Mouse (Mus musculus): ENCODE measurements around the gene Etv6. TPM values are rescaled to one million over a fixed set of nuclear protein-coding genes. Genes with fewer than 3 reads are reported as not detected.

Etv6 gene
- polyA plus RNA-seq, 1 experiment from 2014 or later = 6.8 TPM

DNA sequence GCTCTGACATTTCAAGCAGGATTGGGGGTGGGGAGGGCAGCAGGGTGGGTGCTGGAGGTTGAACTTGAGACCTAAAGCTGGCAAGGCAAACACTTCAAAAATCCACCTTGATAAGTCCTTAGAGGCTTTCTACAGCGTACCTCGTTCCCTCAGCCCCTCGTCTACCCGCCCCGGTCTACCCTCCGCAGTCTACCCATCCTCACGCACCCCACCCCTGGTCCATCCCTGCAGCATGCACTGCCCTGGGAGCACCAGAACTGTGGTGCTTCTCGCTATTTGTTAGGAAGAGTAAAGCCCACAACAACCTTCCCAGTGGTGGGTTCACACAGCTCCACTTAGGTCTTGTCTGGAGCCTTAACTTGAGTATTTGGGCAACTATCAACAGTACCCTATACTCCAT is 277.1 kb downstream of the Etv6 start:
- ATAC-seq (replicated peaks) = no peak
- no peak overlapping the region for H3K4me3 ChIP-seq

DNA sequence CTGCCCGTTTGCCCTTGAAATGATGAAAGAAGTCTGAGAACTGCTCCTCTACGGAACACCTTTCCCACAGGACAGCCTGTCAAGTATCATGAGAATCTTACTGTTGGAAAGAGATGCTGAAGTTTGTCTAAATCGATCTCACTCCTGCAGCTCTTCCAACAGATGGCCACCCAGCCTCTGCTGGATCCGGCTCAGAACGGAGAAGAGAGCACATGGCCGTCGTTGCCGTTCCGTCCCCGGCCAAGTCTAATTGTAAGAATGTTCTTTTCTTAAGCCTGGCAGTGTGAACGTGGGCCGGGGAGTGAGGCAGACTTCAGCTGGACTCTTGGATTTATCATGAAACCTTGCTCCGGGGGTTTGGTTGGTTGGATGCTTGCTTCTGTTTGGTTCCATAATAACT is 281.9 kb downstream of the Etv6 start:
- Histone ChIP-seq H3K36me3 (no peaks in the 10 kb centered on the region), H3K9ac (replicated peaks) (no peak overlapping the region), H3K4me2 (replicated peaks) (no peak overlapping the region), H3K4me1 (no peaks in the 10 kb centered on the region), H3K9me3 (no peaks in the 10 kb centered on the region), H3K27ac (replicated peaks) (no peak overlapping the region), H3K4me3 (no peak overlapping the region), H3K27me3 (no peaks in the 10 kb centered on the region)
- WGBS = 71% methylated on average over 13 of the region's 13 CpGs
- no peak for ATAC-seq (replicated peaks)

More for the DNA sequence above, 277.1 kb downstream of the Etv6 start:
- no peak overlapping the region for H3K27ac ChIP-seq (replicated peaks)
- H3K27me3 ChIP-seq = no peaks in the 10 kb centered on the region
- 93% methylated on average over 8 of the region's 8 CpGs for WGBS
- H3K4me2 ChIP-seq (replicated peaks) = no peak overlapping the region
- H3K4me1 ChIP-seq = no peaks in the 10 kb centered on the region
- no peaks in the 10 kb centered on the region for H3K9me3 ChIP-seq
- no peak overlapping the region for H3K9ac ChIP-seq (replicated peaks)
- H3K36me3 ChIP-seq = no peaks in the 10 kb centered on the region

Other genes starting within 250 kb of the Etv6 start
- not detected in 2 replicates for gene Kap, start 181.9 kb upstream of the Etv6 start, polyA plus RNA-seq (2015; fragmentation: Nextera tagmentation; extraction: Ambion mirVana)

Data from forebrain, embryonic 15.5 days (tissue).